Mouse (Mus musculus): ENCODE measurements around the gene Tmem181a.
"Not testable (repeated sequence)": the region's sequence is repeated elsewhere in the genome, so short reads cannot be mapped to it uniquely, and the experiment has no call there.

Gene Tmem181a

GRCm38 (mm10) chr17:6305656-6306270 is 49.1 kb downstream of the Tmem181a start:
- in situ Hi-C loops (cut with MseI, MboI): not testable (repeated sequence)

- in situ Hi-C loops (cut with MseI, MboI): not testable (repeated sequence)
Measured at GRCm38 (mm10) chr17:6306503-6306902, 49.8 kb downstream of the Tmem181a start.

- in situ Hi-C loops (cut with MseI, MboI): not testable (repeated sequence)
Measured at GRCm38 (mm10) chr17:6311716-6312115, 55.1 kb downstream of the Tmem181a start.

- in situ Hi-C loops (cut with MseI, MboI): not testable (repeated sequence)
Measured at GRCm38 (mm10) chr17:6312755-6313154, 56.1 kb downstream of the Tmem181a start.

GRCm38 (mm10) chr17:6314493-6314892 is 57.8 kb downstream of the Tmem181a start:
- in situ Hi-C loops (cut with MseI, MboI): not testable (repeated sequence)

- in situ Hi-C loops (cut with MseI, MboI): not testable (repeated sequence)
Measured at GRCm38 (mm10) chr17:6315706-6316105, 59.0 kb downstream of the Tmem181a start.

- in situ Hi-C loops (cut with MseI, MboI): not testable (repeated sequence)
Measured at GRCm38 (mm10) chr17:6316379-6317126, 59.9 kb downstream of the Tmem181a start.

- in situ Hi-C loops (cut with MseI, MboI): not testable (repeated sequence)
Measured at GRCm38 (mm10) chr17:6317339-6317985, 60.8 kb downstream of the Tmem181a start, which contains the start of gene Dynlt1a. TSS of gene Dynlt1a (minus strand) at chr17:6317500.

- in situ Hi-C loops (cut with MseI, MboI): not testable (repeated sequence)
Measured at GRCm38 (mm10) chr17:6321081-6321777, 64.6 kb downstream of the Tmem181a start.

GRCm38 (mm10) chr17:6321778-6322101 is 65.1 kb downstream of the Tmem181a start:
- in situ Hi-C loops (cut with MseI, MboI): not testable (repeated sequence)

- in situ Hi-C loops (cut with MseI, MboI): not testable (repeated sequence)
Measured at GRCm38 (mm10) chr17:6325021-6325420, 68.4 kb downstream of the Tmem181a start.

- in situ Hi-C loops (cut with MseI, MboI): not testable (repeated sequence)
Measured at GRCm38 (mm10) chr17:6325543-6325942, 68.9 kb downstream of the Tmem181a start.

- in situ Hi-C loops (cut with MseI, MboI): not testable (repeated sequence)
Measured at GRCm38 (mm10) chr17:6327554-6327953, 70.9 kb downstream of the Tmem181a start.

- in situ Hi-C loops (cut with MseI, MboI): not testable (repeated sequence)
Measured at GRCm38 (mm10) chr17:6328997-6329396, 72.3 kb downstream of the Tmem181a start.

- in situ Hi-C loops (cut with MseI, MboI): not testable (repeated sequence)
Measured at GRCm38 (mm10) chr17:6342606-6343294, 86.1 kb downstream of the Tmem181a start.

- in situ Hi-C loops (cut with MseI, MboI): not testable (repeated sequence)
Measured at GRCm38 (mm10) chr17:6355256-6355655, 98.6 kb downstream of the Tmem181a start.
